Mouse (Mus musculus) small intestine, adult 2 months (tissue): ENCODE data around the gene St6gal1. TPM values are rescaled to one million over a fixed set of nuclear protein-coding genes. Genes with fewer than 3 reads are reported as not detected.
A peak's percentile ranks its signal among the peaks of the same experiment; 100 is the strongest.

Experiments
- H3K27ac ChIP-seq: fragments of 200-500 bp; 2 replicates; pipeline ENCODE4 v1.5.1; 2012; ENCODE audit warnings: low read depth, low read length, control low read depth, inconsistent platforms; ENCODE audit not compliant: insufficient read depth
- H3K27me3 ChIP-seq: fragments of 200-500 bp; 2 replicates; pipeline ENCODE4 v1.6.1; 2012; ENCODE audit warnings: mild to moderate bottlenecking, moderate library complexity, low read length, inconsistent platforms; ENCODE audit not compliant: control insufficient read depth, insufficient read depth
- H3K36me3 ChIP-seq: fragments of 200-500 bp; 2 replicates; pipeline ENCODE4 v1.6.1; 2012; ENCODE audit warnings: mild to moderate bottlenecking, low read length, control low read depth, inconsistent platforms; ENCODE audit not compliant: control insufficient read depth, insufficient read depth
- H3K4me1 ChIP-seq: fragments of 200-500 bp; 2 replicates; pipeline ENCODE4 v1.6.1; 2012; ENCODE audit warnings: low read length, inconsistent platforms, mixed read lengths; ENCODE audit not compliant: control insufficient read depth, insufficient read depth, insufficient read length
- H3K4me3 ChIP-seq: fragments of 200-500 bp; 2 replicates; pipeline ENCODE4 v1.5.1; 2012; ENCODE audit warnings: low read depth, mild to moderate bottlenecking, control low read depth, inconsistent platforms, low read length, moderate library complexity
- CTCF ChIP-seq: fragments of 200-500 bp; IDR thresholded peaks from 2 replicates; pipeline ENCODE4 v1.5.1; 2012; ENCODE audit warnings: low read depth, mild to moderate bottlenecking, control low read depth, inconsistent platforms, low read length, moderate library complexity, mixed read lengths; ENCODE audit not compliant: insufficient replicate concordance, insufficient read length; ENCODE audit errors: extremely low read depth
- POLR2A ChIP-seq: fragments of 200-500 bp; IDR thresholded peaks from 2 replicates; pipeline ENCODE4 v1.6.1; 2012; ENCODE audit warnings: low read depth, mild to moderate bottlenecking, control low read depth, inconsistent platforms, low read length, moderate library complexity
- WGBS: fragments of 180-500 bp; shearing (Covaris S2); methylation state at CpG from one replicate; pipeline ENCODE4 v1.1.7; 2018; 5-methylcytosine and 5-hydroxymethylcytosine counted together
- polyA plus RNA-seq: library from polyadenylated mRNA; depleted of rRNA; stranded (reverse); fragments of >200 nt; gene quantifications from 2 replicates; pipeline ENCODE4 v1.2.3, GENCODE M21; 2012

Gene St6gal1
- polyA plus RNA-seq, 1 experiment, result 6.4 TPM

DNA sequence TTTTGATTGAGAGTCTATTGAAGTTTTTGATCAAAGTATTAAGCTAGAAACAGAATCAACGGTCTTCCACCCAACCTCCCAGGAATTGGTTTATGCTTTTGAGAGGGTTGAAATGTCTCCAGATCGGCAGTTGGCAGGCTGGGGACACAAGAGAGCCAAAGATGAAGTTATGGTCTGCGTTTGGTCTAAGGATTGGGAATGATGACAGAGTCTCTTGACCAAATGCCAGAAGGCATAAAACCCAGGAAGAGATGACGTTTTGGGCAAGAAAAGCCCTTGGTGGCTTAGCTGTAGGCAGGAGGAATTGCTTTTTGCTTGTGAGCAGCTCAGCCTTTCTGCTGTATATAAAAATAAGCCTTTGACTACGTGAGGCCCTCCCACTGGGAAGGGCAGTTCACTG, 67.0 kb downstream of the St6gal1 start:
- Histone ChIP-seq H3K27me3 (no peaks in the 10 kb centered on the region), H3K4me1 (peaks cover 2% of the 10 kb centered on the region; the same call in 1 of the 2 replicates), H3K4me3 (no peak overlapping the region), H3K27ac (no peak overlapping the region), H3K36me3 (no peaks in the 10 kb centered on the region)
- TF ChIP-seq CTCF (no peak), POLR2A (no peak)
- WGBS, result 71% methylated on average over 5 of the region's 5 CpGs

DNA sequence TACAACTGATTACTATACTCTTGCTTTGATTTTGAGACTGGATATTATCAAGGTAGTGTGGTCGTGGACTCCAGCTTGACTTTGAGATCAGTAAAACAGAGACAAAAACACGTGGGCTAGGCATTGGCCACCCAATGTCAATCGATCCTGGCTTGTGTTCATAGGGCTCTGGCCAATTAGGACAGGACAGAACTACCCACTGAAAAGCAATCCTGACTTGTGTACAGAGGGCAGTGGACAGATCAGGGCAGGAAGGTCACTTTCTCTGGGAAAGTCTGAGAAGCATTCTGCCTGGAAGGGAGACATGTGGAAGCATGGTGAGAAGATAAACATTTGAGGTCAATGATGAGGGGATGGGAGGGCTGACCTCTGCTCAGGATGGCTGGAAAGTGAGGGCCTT, 69.7 kb downstream of the St6gal1 start:
- H3K27ac ChIP-seq, result no peak overlapping the region
- H3K36me3 ChIP-seq, result no peaks in the 10 kb centered on the region
- peaks cover 2% of the 10 kb centered on the region; the same call in 1 of the 2 replicates for H3K4me1 ChIP-seq
- 66% methylated on average over 3 of the region's 3 CpGs for WGBS
- no peak overlapping the region for H3K4me3 ChIP-seq
- H3K27me3 ChIP-seq, result no peaks in the 10 kb centered on the region
- TF ChIP-seq POLR2A (no peak), CTCF (no peak)

DNA sequence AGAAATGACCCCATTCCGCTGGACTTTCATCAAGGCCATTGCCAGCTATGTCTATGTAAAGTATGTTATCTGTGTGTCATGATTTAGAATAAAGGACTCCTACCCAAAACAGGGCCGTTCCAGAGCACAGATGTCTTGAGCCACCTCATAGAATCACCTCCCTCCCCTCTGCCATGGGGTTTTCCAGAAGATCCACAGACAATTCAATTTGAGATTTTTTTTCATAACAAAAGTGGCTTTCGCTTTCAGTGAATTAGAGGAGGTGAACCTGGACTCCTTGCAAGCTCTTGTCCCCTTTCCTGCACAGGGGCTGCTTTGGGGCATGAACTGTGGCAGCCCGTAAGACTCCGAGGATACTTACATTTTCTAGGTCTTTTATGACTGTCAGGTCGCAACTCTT, 70.2 kb downstream of the St6gal1 start:
- WGBS, result 88% methylated on average over 6 of the region's 6 CpGs
- H3K27ac ChIP-seq, result no peak overlapping the region
- peaks cover 2% of the 10 kb centered on the region; the same call in 1 of the 2 replicates for H3K4me1 ChIP-seq
- no peaks in the 10 kb centered on the region for H3K36me3 ChIP-seq
- H3K4me3 ChIP-seq, result no peak overlapping the region
- TF ChIP-seq CTCF, result no peak
- TF ChIP-seq POLR2A, result no peak
- no peaks in the 10 kb centered on the region for H3K27me3 ChIP-seq

DNA sequence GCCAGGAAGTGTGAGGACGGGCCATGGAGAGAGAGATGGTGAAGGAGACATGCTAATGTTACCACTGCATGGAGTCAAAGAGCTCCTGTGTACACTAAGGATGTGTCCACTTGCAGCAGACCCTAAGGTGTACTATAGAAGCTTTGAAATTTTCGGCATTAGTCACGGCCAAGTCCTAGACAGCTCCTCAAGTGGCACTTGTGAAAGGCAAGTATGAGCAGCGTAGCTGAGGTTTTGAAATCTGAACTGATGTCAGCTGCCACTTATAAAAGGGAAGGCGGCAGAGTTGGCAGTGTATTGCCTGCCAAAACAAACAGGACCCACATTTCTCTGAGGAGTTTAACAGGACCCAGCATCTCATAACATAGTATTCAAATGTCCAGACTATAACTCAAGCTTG, 71.2 kb downstream of the St6gal1 start:
- H3K27ac ChIP-seq, result peak overlapping the region; percentile 39; the same call in 1 of the 2 replicates
- 73% methylated on average over 5 of the region's 5 CpGs for WGBS
- H3K36me3 ChIP-seq, result no peaks in the 10 kb centered on the region
- no peaks in the 10 kb centered on the region for H3K27me3 ChIP-seq
- no peak overlapping the region for H3K4me3 ChIP-seq
- H3K4me1 ChIP-seq, result peaks cover 2% of the 10 kb centered on the region; the same call in 1 of the 2 replicates
- TF ChIP-seq POLR2A (no peak), CTCF (no peak)

DNA sequence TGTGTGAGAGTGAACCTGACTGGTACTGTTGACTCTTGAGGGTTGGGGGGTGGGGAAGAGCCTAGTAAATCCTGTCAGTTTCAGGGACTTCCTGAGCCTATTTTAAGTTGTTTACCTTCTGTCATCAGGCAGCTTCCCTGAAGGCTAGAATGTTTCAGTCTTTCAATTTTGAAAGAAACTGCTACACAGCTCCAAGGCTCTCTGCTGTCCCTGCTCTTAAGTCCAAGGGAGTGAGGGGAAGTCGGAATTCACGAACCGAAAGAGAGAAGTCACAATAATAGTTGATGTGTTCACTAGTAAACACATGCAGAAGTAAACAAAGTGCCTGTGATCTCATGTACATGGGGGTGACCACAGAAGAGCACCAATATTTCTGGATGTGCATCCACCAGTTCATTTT, 72.2 kb downstream of the St6gal1 start:
- 92% methylated on average over 3 of the region's 3 CpGs for WGBS
- Histone ChIP-seq H3K27ac (peak overlapping the region; percentile 63; the same call in 1 of the 2 replicates), H3K4me3 (no peak overlapping the region), H3K27me3 (no peaks in the 10 kb centered on the region), H3K36me3 (no peaks in the 10 kb centered on the region), H3K4me1 (peaks cover 2% of the 10 kb centered on the region; the same call in 1 of the 2 replicates)
- no peak for TF ChIP-seq CTCF
- no peak for TF ChIP-seq POLR2A

DNA sequence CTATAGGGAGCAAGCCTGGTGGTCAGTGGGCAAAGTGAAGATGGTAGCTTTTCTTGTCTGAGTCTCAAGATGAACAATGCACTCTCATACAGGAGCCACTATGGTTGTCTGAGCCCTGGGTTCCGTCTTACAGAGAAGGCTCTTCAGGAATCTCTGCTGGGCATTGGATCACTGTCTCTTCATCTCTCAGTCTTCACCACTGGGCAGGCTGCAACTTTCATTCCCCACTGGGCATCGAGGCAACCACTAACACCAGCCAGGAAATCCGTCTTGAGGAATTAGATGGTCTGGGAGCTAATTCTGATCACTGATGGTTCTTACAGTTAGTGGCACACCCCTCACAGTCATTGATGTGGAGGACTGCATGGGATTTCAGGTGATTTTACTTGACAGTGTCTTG, 73.9 kb downstream of the St6gal1 start:
- TF ChIP-seq CTCF (no peak), POLR2A (no peak)
- Histone ChIP-seq H3K4me1 (peaks cover 2% of the 10 kb centered on the region; the same call in 1 of the 2 replicates), H3K4me3 (no peak overlapping the region), H3K36me3 (no peaks in the 10 kb centered on the region), H3K27ac (no peak overlapping the region), H3K27me3 (no peaks in the 10 kb centered on the region)
- 86% methylated on average over 3 of the region's 3 CpGs for WGBS

DNA sequence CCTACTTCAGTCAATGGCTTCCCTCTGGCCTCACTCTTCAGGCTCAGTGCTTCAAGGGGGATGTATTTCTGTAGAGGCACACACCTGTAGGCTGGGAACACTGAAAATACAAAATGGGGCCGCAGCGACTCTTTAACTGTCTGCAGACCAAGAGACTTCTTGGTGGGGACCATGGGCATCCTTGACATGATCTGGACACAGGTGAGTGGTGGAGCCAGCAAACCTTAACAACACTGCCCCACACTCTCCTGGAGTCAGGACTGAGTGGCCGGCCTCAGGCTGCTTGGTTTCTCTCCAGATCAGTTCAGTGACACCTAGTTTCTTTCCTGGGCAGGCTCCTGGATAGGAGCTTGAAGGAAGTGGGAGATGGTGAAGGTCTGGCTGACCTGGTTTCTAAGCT, 74.4 kb downstream of the St6gal1 start:
- WGBS, result 92% methylated on average over 3 of the region's 3 CpGs
- Histone ChIP-seq H3K27ac (no peak overlapping the region), H3K4me3 (no peak overlapping the region), H3K36me3 (no peaks in the 10 kb centered on the region), H3K27me3 (no peaks in the 10 kb centered on the region), H3K4me1 (peaks cover 2% of the 10 kb centered on the region; the same call in 1 of the 2 replicates)
- no peak for TF ChIP-seq CTCF
- TF ChIP-seq POLR2A, result no peak
